Mouse (Mus musculus) gastrocnemius, adult 8-10 months (tissue): ENCODE measurements at regions not wholly inside any gene's neighbourhood (a gene's known extent, or its start where the extent isn't known, plus 50 kb on each side); places are given as distances from the start of the nearest gene placed in this dataset.

Source experiments
- DNase-seq, 2 experiments: peaks; one replicate each; pipeline ENCODE4 v3.0.0; 2022; ENCODE audit warnings: low spot score in 2 of 2

- no peak for DNase-seq
These were observed 231.9 kb upstream of the Cdh4 start for GRCm38 (mm10) chr2:179210164-179210805.

GRCm38 (mm10) chr2:179216773-179217172 is 225.5 kb upstream of the Cdh4 start:
- no peak for DNase-seq

- no peak for DNase-seq
These were observed 214.1 kb upstream of the Cdh4 start for GRCm38 (mm10) chr2:179228096-179228495.

GRCm38 (mm10) chr2:179231708-179232354 is 210.4 kb upstream of the Cdh4 start:
- DNase-seq = no peak

GRCm38 (mm10) chr2:179238166-179238565 is 204.1 kb upstream of the Cdh4 start:
- no peak for DNase-seq

GRCm38 (mm10) chr2:179260892-179261291 is 181.3 kb upstream of the Cdh4 start:
- no peak for DNase-seq

- DNase-seq = no peak
These were observed 178.3 kb upstream of the Cdh4 start for GRCm38 (mm10) chr2:179263888-179264287.

- no peak for DNase-seq
These were observed 176.8 kb upstream of the Cdh4 start for GRCm38 (mm10) chr2:179265436-179265835.

GRCm38 (mm10) chr2:179277204-179277886 is 164.9 kb upstream of the Cdh4 start:
- no peak for DNase-seq

GRCm38 (mm10) chr2:179277887-179278282 is 164.3 kb upstream of the Cdh4 start:
- DNase-seq = no peak

GRCm38 (mm10) chr2:179282276-179282675 is 160.0 kb upstream of the Cdh4 start:
- no peak for DNase-seq

GRCm38 (mm10) chr2:179290394-179290793 is 151.8 kb upstream of the Cdh4 start:
- DNase-seq = no peak

GRCm38 (mm10) chr2:179291046-179291563 is 151.1 kb upstream of the Cdh4 start:
- no peak for DNase-seq

- no peak for DNase-seq
These were observed 150.3 kb upstream of the Cdh4 start for GRCm38 (mm10) chr2:179291958-179292357.

GRCm38 (mm10) chr2:179292566-179292965 is 149.7 kb upstream of the Cdh4 start:
- no peak for DNase-seq

- no peak for DNase-seq
These were observed 149.1 kb upstream of the Cdh4 start for GRCm38 (mm10) chr2:179293114-179293513.

GRCm38 (mm10) chr2:179297057-179297456 is 145.2 kb upstream of the Cdh4 start:
- no peak for DNase-seq

GRCm38 (mm10) chr2:179303765-179304164 is 138.5 kb upstream of the Cdh4 start:
- DNase-seq = no peak

GRCm38 (mm10) chr2:179307286-179307931 is 134.8 kb upstream of the Cdh4 start:
- DNase-seq = no peak

GRCm38 (mm10) chr2:179307932-179308303 is 134.3 kb upstream of the Cdh4 start:
- DNase-seq = no peak

GRCm38 (mm10) chr2:179318046-179318445 is 124.2 kb upstream of the Cdh4 start:
- DNase-seq = no peak

GRCm38 (mm10) chr2:179325242-179325641 is 117.0 kb upstream of the Cdh4 start:
- DNase-seq = no peak
